Mouse (Mus musculus) macrophage (primary cell): ENCODE data around the gene Sphk1. TPM values are rescaled to one million over a fixed set of nuclear protein-coding genes. Genes with fewer than 3 reads are reported as not detected.

ENCODE experiments used
- H3K27ac ChIP-seq: fragments of 350-480 bp; formaldehyde crosslinking; 2 replicates; pipeline ENCODE4 v1.9.0; 2021
- H3K36me3 ChIP-seq: fragments of 350-480 bp; formaldehyde crosslinking; 2 replicates; pipeline ENCODE4 v1.9.0; 2021; ENCODE audit errors: inconsistent target
- H3K4me3 ChIP-seq: fragments of 350-480 bp; formaldehyde crosslinking; 2 replicates; pipeline ENCODE4 v1.9.0; 2021; ENCODE audit errors: inconsistent target
- H3K79me2 ChIP-seq: fragments of 350-480 bp; formaldehyde crosslinking; 2 replicates; pipeline ENCODE4 v1.9.0; 2021; ENCODE audit errors: inconsistent target
- WGBS: methylation state at CpG from one replicate; pipeline ENCODE4 v1.1.7; 2026; ENCODE audit warnings: inconsistent platforms; ENCODE audit not compliant: missing documents; 5-methylcytosine and 5-hydroxymethylcytosine counted together
- polyA plus RNA-seq: library from polyadenylated mRNA; stranded (reverse); fragments of 250-400 nt; gene quantifications from 3 replicates; pipeline ENCODE4 v1.2.4, GENCODE M21; 2018; ENCODE audit warnings: inconsistent platforms

The Sphk1 gene
- polyA plus RNA-seq, 1 experiment from 2014 or later: 0.22 TPM

GRCm38 (mm10) chr11:116497313-116497712 is 33.4 kb upstream of the Sphk1 start:
- WGBS: 93% methylated on average over 4 of the region's 4 CpGs
- Histone ChIP-seq H3K4me3 (no peak overlapping the region), H3K27ac (no peak overlapping the region), H3K79me2 (no peaks in the 10 kb centered on the region), H3K36me3 (no peaks in the 10 kb centered on the region)

- H3K27ac ChIP-seq: no peak overlapping the region
- H3K36me3 ChIP-seq: no peaks in the 10 kb centered on the region
- no peaks in the 10 kb centered on the region for H3K79me2 ChIP-seq
- 47% methylated on average over 17 of the region's 34 CpGs for WGBS
- H3K4me3 ChIP-seq: no peak overlapping the region
Measured at GRCm38 (mm10) chr11:116498596-116498995, 32.1 kb upstream of the Sphk1 start.

GRCm38 (mm10) chr11:116499018-116499417 is 31.7 kb upstream of the Sphk1 start:
- 79% methylated on average over 5 of the region's 6 CpGs for WGBS
- Histone ChIP-seq H3K27ac (no peak overlapping the region), H3K79me2 (no peaks in the 10 kb centered on the region), H3K36me3 (no peaks in the 10 kb centered on the region), H3K4me3 (no peak overlapping the region)

GRCm38 (mm10) chr11:116501005-116501746 is 29.5 kb upstream of the Sphk1 start:
- Histone ChIP-seq H3K36me3 (no peaks in the 10 kb centered on the region), H3K27ac (no peak overlapping the region), H3K4me3 (no peak overlapping the region), H3K79me2 (no peaks in the 10 kb centered on the region)
- WGBS: 18% methylated on average over 7 of the region's 7 CpGs

- Histone ChIP-seq H3K27ac (no peak overlapping the region), H3K79me2 (no peaks in the 10 kb centered on the region), H3K36me3 (no peaks in the 10 kb centered on the region), H3K4me3 (no peak overlapping the region)
- 91% methylated on average over 9 of the region's 17 CpGs for WGBS
Measured at GRCm38 (mm10) chr11:116504516-116504915, 26.2 kb upstream of the Sphk1 start.

- WGBS: 80% methylated on average over 5 of the region's 5 CpGs
- Histone ChIP-seq H3K4me3 (no peak overlapping the region), H3K27ac (no peak overlapping the region), H3K36me3 (no peaks in the 10 kb centered on the region), H3K79me2 (no peaks in the 10 kb centered on the region)
Measured at GRCm38 (mm10) chr11:116505573-116505972, 25.2 kb upstream of the Sphk1 start.

GRCm38 (mm10) chr11:116506151-116506875 is 24.4 kb upstream of the Sphk1 start:
- Histone ChIP-seq H3K27ac (no peak overlapping the region), H3K79me2 (no peaks in the 10 kb centered on the region), H3K36me3 (no peaks in the 10 kb centered on the region), H3K4me3 (no peak overlapping the region)
- WGBS: 84% methylated on average over 17 of the region's 17 CpGs

GRCm38 (mm10) chr11:116508689-116509088 is 22.0 kb upstream of the Sphk1 start:
- 89% methylated on average over 2 of the region's 2 CpGs for WGBS
- no peaks in the 10 kb centered on the region for H3K79me2 ChIP-seq
- no peak overlapping the region for H3K4me3 ChIP-seq
- H3K36me3 ChIP-seq: no peaks in the 10 kb centered on the region
- H3K27ac ChIP-seq: no peak overlapping the region

- no peaks in the 10 kb centered on the region for H3K36me3 ChIP-seq
- no peaks in the 10 kb centered on the region for H3K79me2 ChIP-seq
- 73% methylated on average over 7 of the region's 7 CpGs for WGBS
- no peak overlapping the region for H3K4me3 ChIP-seq
- H3K27ac ChIP-seq: no peak overlapping the region
Measured at GRCm38 (mm10) chr11:116511301-116511868, 19.3 kb upstream of the Sphk1 start.

- no peak overlapping the region for H3K27ac ChIP-seq
- WGBS: 95% methylated on average over 7 of the region's 7 CpGs
- no peak overlapping the region for H3K4me3 ChIP-seq
- no peaks in the 10 kb centered on the region for H3K79me2 ChIP-seq
- no peaks in the 10 kb centered on the region for H3K36me3 ChIP-seq
Measured at GRCm38 (mm10) chr11:116512154-116512553, 18.6 kb upstream of the Sphk1 start.

- Histone ChIP-seq H3K79me2 (no peaks in the 10 kb centered on the region), H3K36me3 (no peaks in the 10 kb centered on the region), H3K27ac (no peak overlapping the region), H3K4me3 (no peak overlapping the region)
- WGBS: 90% methylated on average over 5 of the region's 6 CpGs
Measured at GRCm38 (mm10) chr11:116512987-116513386, 17.7 kb upstream of the Sphk1 start.

- H3K4me3 ChIP-seq: no peak overlapping the region
- no peak overlapping the region for H3K27ac ChIP-seq
- WGBS: 92% methylated on average over 4 of the region's 4 CpGs
- no peaks in the 10 kb centered on the region for H3K36me3 ChIP-seq
- no peaks in the 10 kb centered on the region for H3K79me2 ChIP-seq
Measured at GRCm38 (mm10) chr11:116513531-116514038, 17.1 kb upstream of the Sphk1 start.

- Histone ChIP-seq H3K27ac (no peak overlapping the region), H3K4me3 (no peak overlapping the region), H3K79me2 (no peaks in the 10 kb centered on the region), H3K36me3 (no peaks in the 10 kb centered on the region)
- 41% methylated on average over 24 of the region's 24 CpGs for WGBS
Measured at GRCm38 (mm10) chr11:116515330-116516020, 15.2 kb upstream of the Sphk1 start.

- Histone ChIP-seq H3K4me3 (no peak overlapping the region), H3K27ac (no peak overlapping the region), H3K79me2 (no peaks in the 10 kb centered on the region), H3K36me3 (no peaks in the 10 kb centered on the region)
- WGBS: 39% methylated on average over 7 of the region's 8 CpGs
Measured at GRCm38 (mm10) chr11:116518482-116518881, 12.2 kb upstream of the Sphk1 start.
